Mouse (Mus musculus): ENCODE data around the gene 4930512M02Rik.

DNA sequence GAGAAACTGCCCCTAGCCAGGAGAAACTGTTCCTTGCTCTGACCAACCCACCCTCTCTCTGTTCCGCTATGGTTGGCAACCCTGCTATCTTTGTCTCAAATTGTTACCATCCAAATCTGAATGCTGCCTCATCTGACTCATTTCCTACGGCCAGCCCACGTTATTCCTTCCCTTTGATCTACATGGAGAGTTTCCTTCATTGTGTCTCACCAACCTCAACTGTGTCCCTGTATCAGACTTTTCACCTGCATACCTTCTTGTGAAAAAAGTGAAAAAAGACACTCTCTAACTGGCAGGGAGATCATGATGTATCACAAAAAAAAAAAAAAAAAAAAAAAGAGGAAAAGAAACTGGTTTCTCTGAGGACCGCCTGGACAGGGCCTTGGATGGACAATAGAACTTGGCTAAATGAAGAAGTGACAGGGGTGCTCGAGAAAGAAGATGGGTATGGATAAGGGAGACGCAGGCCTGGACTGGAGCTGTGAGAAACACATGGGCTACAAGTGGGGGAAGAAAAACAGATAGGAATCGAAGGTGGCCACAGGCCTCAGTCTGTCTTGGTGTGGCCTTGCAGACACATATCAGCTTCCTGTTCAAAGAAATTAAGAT is 80.6 kb downstream of the 4930512M02Rik start:
- TF ChIP-seq CTCF (IDR thresholded peaks at IDR 0.05; ENCODE audit: low read depth, low read length) (no peak), POLR2A (IDR thresholded peaks at IDR 0.05; ENCODE audit: extremely low read depth, insufficient read depth, low read length) (no peak)
